Mouse (Mus musculus) kidney, embryonic 16.5 days (tissue): ENCODE data around the gene Tdp2. TPM values are rescaled to one million over a fixed set of nuclear protein-coding genes. Genes with fewer than 3 reads are reported as not detected.

Experiments used
- ATAC-seq: fragments of 200-750 bp; cut with Nextera tagmentation; 2 replicates; pipeline ENCODE4 v1.8.0; 2017; ENCODE audit warnings: moderate TSS enrichment; ENCODE audit not compliant: low FRiP score, low TSS enrichment
- H3K27ac ChIP-seq: fragments of 300-500 bp; sonication (generic); 2 replicates; pipeline ENCODE4 v1.5.1; 2014; ENCODE audit warnings: low read length
- H3K27me3 ChIP-seq: fragments of 300-500 bp; sonication (generic); 2 replicates; pipeline ENCODE4 v1.6.1; 2014; ENCODE audit warnings: low read length, control low read depth, mixed read lengths; ENCODE audit not compliant: insufficient read depth
- H3K36me3 ChIP-seq: fragments of 300-500 bp; sonication (generic); 2 replicates; pipeline ENCODE4 v1.6.1; 2014; ENCODE audit warnings: low read length, control low read depth, mixed read lengths; ENCODE audit not compliant: insufficient read depth
- H3K4me1 ChIP-seq: fragments of 300-500 bp; sonication (generic); 2 replicates; pipeline ENCODE4 v1.6.1; 2014; ENCODE audit warnings: low read length, control low read depth, mixed read lengths; ENCODE audit not compliant: insufficient read depth
- H3K4me2 ChIP-seq: fragments of 300-500 bp; sonication (generic); replicated peaks from 2 replicates; pipeline ENCODE4 v1.6.1; 2014; ENCODE audit warnings: low read depth, low read length
- H3K4me3 ChIP-seq: fragments of 300-500 bp; sonication (generic); 2 replicates; pipeline ENCODE4 v1.5.1; 2014; ENCODE audit warnings: mild to moderate bottlenecking, low read length
- H3K9ac ChIP-seq: fragments of 300-500 bp; sonication (generic); replicated peaks from 2 replicates; pipeline ENCODE4 v1.6.1; 2014; ENCODE audit warnings: low read length
- H3K9me3 ChIP-seq: fragments of 300-500 bp; sonication (generic); 2 replicates; pipeline ENCODE4 v1.6.1; 2016; ENCODE audit warnings: low read length, control low read depth
- WGBS: fragments of 180-500 bp; shearing (Covaris S2); extraction: QIAGEN DNeasy Blood & Tissue Kit; methylation state at CpG from one replicate; pipeline ENCODE4 v1.1.7; 2014; 5-methylcytosine and 5-hydroxymethylcytosine counted together
- polyA plus RNA-seq: library from polyadenylated mRNA; unstranded; fragments of >200 nt; fragmentation: Nextera tagmentation; extraction: Ambion mirVana; gene quantifications from 2 replicates; pipeline ENCODE4 v1.2.1, GENCODE M21; 2015

The Tdp2 gene
- 62.1 and 62.5 TPM in 2 replicates for polyA plus RNA-seq

DNA sequence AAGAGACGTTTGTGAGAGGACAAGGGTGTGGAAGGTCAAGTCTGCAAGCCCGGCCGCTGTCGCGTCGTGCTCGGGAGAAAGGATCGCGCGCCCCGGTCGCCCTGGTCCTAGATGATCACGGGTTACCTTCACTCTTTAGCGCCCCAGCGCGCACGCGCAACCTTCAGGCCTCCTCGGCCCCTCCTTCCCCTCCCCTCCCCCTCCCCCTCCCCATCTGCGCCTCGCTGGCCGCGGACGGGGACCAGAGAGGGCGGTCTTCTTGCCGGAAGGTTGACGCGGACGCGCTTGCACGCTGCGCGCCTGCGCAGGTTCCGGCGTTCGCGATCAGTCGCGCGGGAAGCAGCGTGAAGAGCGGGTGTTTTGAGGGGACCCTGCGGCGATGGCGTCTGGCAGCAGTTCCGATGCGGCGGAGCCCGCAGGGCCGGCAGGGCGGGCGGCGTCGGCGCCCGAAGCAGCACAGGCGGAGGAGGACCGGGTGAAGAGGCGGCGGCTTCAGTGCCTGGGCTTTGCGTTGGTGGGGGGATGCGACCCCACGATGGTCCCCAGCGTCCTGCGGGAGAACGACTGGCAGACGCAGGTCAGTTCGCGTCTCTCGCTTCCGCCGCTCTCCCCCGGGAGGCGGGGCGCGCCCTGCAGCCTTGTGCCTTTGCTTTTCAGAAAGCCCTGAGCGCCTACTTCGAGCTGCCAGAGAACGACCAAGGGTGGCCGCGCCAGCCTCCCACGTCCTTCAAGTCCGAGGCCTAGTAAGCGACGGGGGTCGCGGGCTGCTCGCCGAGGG lies at the start of gene Tdp2, which contains the start of gene Acot13:
Gene Tdp2, plus strand, starts transcription at position 327 of the 778 bp plus-strand sequence.
Gene Acot13, minus strand, starts transcription at position 188 of the 778 bp plus-strand sequence.
- Histone ChIP-seq H3K9me3 (no peaks in the 10 kb centered on the region), H3K4me3 (peak within 1 kb of the TSS; percentile 88), H3K9ac (peak within 1 kb of the TSS; percentile 95), H3K4me2 (peak within 1 kb of the TSS; percentile 83), H3K27ac (peak within 1 kb of the TSS; percentile 95), H3K4me1 (peaks cover 25% of the 10 kb centered on the region), H3K36me3 (peaks cover 4% of the 10 kb centered on the region; the same call in 1 of the 2 replicates), H3K27me3 (no peaks in the 10 kb centered on the region)
- under 1% methylated on average over 85 of the region's 90 CpGs for WGBS
- peak; percentile 97 for ATAC-seq

DNA sequence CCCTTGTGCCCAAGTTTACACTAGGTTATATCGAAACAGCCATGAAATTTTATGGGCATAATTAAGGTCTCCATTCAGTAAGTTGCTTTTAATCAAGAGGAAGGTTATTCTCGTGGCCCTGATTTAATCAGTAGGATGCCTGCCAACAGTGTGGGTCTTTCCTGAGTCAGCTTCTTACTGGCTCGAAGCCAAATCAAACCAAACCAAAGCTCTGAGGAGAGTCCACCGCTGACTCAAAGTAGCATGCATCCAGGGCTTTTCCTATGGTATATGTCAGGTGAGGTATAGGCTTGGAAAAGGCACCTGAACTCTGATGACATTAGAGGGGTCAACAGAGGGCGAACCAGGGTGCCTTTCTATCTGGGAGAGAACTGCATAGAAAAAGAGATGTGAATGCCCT lies 49.6 kb upstream of the Tdp2 start:
- no peaks in the 10 kb centered on the region for H3K9me3 ChIP-seq
- H3K9ac ChIP-seq, result no peak overlapping the region
- no peak overlapping the region for H3K27ac ChIP-seq
- H3K4me2 ChIP-seq, result no peak overlapping the region
- no peaks in the 10 kb centered on the region for H3K36me3 ChIP-seq
- no peak overlapping the region for H3K4me3 ChIP-seq
- H3K4me1 ChIP-seq, result peaks cover 10% of the 10 kb centered on the region
- no peak for ATAC-seq
- no peaks in the 10 kb centered on the region for H3K27me3 ChIP-seq
- WGBS, result 48% methylated on average over 5 of the region's 5 CpGs

DNA sequence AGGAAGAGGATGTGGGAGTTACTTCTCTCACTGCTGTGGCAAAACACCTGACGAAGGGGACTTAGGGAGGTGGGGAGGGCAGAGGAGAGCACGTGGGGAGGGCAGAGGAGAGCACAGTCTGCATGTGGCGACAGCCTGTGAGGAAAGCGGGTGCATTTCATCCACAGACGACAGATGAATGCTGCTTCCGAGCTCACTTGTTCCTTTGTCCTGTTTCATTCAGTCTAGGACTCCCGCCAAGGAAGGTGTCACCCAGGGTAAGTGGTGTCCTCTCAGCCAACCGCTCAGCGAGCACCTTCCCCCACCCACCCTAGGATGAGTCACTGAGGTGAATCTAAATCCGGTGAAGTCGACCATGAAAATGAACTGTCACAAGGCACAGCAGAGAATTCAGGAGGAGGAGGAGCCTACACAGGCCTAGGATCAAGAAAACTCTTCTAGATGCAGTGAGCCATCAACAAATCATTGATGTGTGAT lies 45.4 kb upstream of the Tdp2 start:
- 41% methylated on average over 11 of the region's 11 CpGs for WGBS
- Histone ChIP-seq H3K4me1 (peaks cover 10% of the 10 kb centered on the region), H3K4me3 (0 out of 2 replicates have a peak overlapping the region, but pooled peaks have one; percentile 10), H3K27ac (peak overlapping the region; percentile 61), H3K9ac (no peak overlapping the region), H3K27me3 (no peaks in the 10 kb centered on the region), H3K36me3 (no peaks in the 10 kb centered on the region), H3K4me2 (peak overlapping the region; percentile 21), H3K9me3 (no peaks in the 10 kb centered on the region)
- peak; percentile 93 for ATAC-seq

DNA sequence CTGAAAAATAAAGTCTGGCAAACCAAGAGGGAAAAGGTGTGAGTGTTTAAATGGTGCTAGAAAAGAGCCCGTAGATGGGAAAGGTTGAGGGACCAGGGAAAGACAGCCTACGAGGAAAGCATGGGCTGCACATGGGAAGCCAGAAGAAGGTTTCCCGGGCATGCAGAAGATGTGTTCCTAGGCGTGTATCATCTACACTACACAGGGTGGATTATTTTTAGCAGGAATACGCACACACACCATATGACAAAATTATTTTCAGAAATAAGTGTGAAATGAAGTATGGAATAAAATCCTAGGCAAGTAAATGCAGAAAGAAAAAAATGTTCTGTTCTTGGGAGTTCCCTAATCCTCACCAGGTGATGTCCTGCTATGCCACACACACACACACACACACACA lies 44.0 kb upstream of the Tdp2 start:
- ATAC-seq, result no peak
- Histone ChIP-seq H3K27ac (no peak overlapping the region), H3K4me3 (no peak overlapping the region), H3K4me1 (peaks cover 10% of the 10 kb centered on the region), H3K9me3 (no peaks in the 10 kb centered on the region), H3K4me2 (no peak overlapping the region), H3K9ac (no peak overlapping the region), H3K27me3 (no peaks in the 10 kb centered on the region), H3K36me3 (no peaks in the 10 kb centered on the region)
- WGBS, result 92% methylated on average over 5 of the region's 5 CpGs

DNA sequence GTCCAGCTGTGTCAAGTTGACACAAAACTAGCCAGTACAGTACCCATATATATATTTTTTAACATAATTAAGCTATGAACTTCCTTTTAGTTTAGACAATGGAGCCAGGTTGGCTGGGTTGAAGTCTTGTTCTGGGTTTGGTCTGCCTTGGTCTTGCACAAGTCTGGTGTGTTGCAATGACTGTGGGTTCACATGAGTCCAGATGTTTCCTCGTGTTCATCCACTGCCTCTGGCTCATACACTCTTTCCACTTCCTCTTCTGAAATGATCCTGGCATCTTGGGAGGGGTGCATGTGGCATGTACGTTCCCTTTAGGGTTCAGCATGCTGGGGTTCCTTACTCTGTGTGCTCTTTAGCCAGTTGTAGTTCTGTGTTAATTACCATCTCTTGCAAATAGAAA lies 40.1 kb upstream of the Tdp2 start:
- 75% methylated on average over 2 of the region's 2 CpGs for WGBS
- no peaks in the 10 kb centered on the region for H3K27me3 ChIP-seq
- no peak for ATAC-seq

DNA sequence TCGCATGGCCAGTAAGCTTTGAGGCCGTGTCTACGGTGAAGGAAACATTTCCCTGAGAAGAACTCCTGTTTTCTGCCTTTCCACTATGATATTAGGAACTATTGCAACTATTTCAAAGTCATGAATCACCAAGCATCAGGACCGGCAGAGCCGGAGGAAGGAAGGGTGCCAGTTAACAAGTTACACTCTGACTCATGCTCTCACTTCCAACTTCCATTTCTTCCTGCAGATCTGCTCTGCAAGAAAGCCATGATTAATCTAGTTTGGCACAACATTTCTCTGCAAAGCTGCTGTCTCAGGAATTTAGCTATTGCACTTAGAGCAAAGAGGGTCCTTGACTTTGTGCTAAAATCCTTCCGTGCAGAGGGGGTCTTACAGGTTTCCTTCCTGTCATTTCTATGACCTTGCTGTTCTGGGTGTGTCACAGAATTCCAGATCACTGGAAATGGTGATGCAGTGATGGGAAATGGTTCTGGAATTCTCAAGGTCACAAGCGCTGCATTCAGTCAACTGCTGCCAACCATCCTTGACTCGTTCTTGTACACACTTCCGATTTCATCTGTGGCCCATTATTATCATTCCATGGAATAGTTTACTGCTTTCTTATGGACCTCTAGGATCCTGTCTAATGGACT lies 39.0 kb upstream of the Tdp2 start:
- Histone ChIP-seq H3K9me3 (no peaks in the 10 kb centered on the region), H3K4me2 (no peak overlapping the region), H3K4me1 (no peaks in the 10 kb centered on the region), H3K27ac (no peak overlapping the region), H3K4me3 (no peak overlapping the region), H3K27me3 (no peaks in the 10 kb centered on the region), H3K36me3 (no peaks in the 10 kb centered on the region), H3K9ac (no peak overlapping the region)
- 76% methylated on average over 9 of the region's 9 CpGs for WGBS
- ATAC-seq, result no peak

More for the DNA sequence above, 40.1 kb upstream of the Tdp2 start:
- Histone ChIP-seq H3K4me2 (no peak overlapping the region), H3K27ac (no peak overlapping the region), H3K36me3 (no peaks in the 10 kb centered on the region), H3K4me1 (peaks cover 3% of the 10 kb centered on the region), H3K9me3 (no peaks in the 10 kb centered on the region), H3K4me3 (no peak overlapping the region), H3K9ac (no peak overlapping the region)

DNA sequence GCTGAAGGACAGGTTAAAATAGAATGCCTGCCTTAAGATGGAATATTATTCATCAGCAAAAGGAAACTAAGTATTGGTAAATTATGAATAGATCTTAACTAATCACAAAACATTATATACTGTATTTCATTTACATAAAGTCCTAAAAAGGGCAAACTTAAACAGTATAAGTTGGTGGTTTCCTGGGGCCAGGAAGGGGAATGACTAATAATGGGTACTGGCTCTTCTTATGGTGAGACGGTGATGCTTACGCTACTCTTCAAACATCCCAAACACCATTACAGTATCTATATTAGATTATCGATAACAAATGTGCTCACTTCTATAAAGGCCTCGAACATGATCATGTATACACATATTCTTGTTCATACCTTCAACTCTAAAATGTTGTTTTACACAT lies 32.8 kb upstream of the Tdp2 start:
- no peak overlapping the region for H3K27ac ChIP-seq
- no peaks in the 10 kb centered on the region for H3K27me3 ChIP-seq
- no peak for ATAC-seq
- no peak overlapping the region for H3K4me3 ChIP-seq
- H3K4me1 ChIP-seq, result peaks cover 7% of the 10 kb centered on the region; the same call in 1 of the 2 replicates
- no peak overlapping the region for H3K9ac ChIP-seq
- no peaks in the 10 kb centered on the region for H3K36me3 ChIP-seq
- H3K9me3 ChIP-seq, result no peaks in the 10 kb centered on the region
- WGBS, result 95% methylated on average over 4 of the region's 4 CpGs
- H3K4me2 ChIP-seq, result no peak overlapping the region

DNA sequence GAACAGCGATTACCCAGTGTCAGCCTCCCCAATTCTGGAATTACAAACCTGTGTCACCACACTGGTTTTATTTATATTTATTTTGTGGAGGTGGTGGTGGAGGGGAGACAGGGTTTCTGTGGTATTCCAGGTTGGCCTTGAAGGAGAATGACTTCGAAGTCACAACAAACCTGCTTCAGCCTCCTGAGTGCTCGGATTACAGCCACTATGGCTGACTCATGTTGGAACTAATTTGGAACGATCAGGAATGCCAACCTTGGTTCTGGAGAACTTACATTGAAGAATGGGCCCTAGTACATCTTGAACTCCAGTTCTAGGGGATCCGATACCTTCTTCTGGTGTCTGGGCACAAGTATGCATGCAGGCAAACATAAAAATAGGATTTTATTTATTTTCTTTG lies 32.1 kb upstream of the Tdp2 start:
- peaks cover 11% of the 10 kb centered on the region; the same call in 1 of the 2 replicates for H3K4me1 ChIP-seq
- no peaks in the 10 kb centered on the region for H3K27me3 ChIP-seq
- no peaks in the 10 kb centered on the region for H3K36me3 ChIP-seq
- ATAC-seq, result no peak
- H3K9me3 ChIP-seq, result no peaks in the 10 kb centered on the region
- H3K27ac ChIP-seq, result no peak overlapping the region
- peak overlapping the region; percentile 99 for H3K4me3 ChIP-seq
- H3K4me2 ChIP-seq, result peak overlapping the region; percentile 78
- peak overlapping the region; percentile 61 for H3K9ac ChIP-seq
- 59% methylated on average over 5 of the region's 5 CpGs for WGBS

DNA sequence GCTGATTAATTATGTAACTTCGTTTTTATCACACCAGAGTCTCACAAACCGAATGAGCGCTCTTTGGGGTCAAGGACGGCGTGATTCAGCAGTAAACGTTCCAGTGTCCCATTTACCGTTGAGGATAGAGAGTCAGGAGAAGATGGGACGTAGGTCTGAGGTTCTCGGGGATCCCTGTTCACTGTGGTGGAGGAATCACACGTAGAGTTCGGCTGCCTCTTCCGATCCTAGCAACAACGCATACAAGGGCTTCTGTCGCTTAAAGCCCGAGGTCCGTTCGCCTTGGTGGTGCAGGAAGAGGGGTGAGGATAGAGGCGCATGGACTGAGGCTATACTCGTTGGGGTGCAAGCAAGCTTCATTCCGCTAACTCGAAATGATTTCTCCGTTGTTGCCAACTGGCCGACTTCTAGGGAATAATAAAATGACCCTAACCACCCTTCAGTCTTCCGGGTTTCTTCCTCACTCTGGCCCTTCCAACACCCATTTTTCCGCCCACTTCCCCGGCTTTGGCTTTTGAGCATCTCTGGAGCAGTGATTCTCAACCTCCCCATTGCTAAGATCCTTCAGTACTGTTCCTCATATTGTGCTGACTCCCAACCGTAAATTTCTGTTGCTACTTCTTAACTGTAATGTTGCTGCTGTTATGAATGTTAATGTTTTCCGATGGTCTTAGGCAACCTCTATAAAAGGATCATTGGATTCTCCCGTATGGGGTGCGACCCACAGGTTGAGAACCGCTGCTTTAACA lies 31.4 kb upstream of the Tdp2 start:
- peak overlapping the region; percentile 61 for H3K9ac ChIP-seq
- WGBS, result under 1% methylated on average over 31 of the region's 31 CpGs
- H3K4me2 ChIP-seq, result peak overlapping the region; percentile 78
- no peaks in the 10 kb centered on the region for H3K27me3 ChIP-seq
- no peaks in the 10 kb centered on the region for H3K36me3 ChIP-seq
- H3K4me1 ChIP-seq, result peaks cover 15% of the 10 kb centered on the region; the same call in 1 of the 2 replicates
- peak overlapping the region; percentile 84 for H3K27ac ChIP-seq
- peak; percentile 37 for ATAC-seq
- H3K9me3 ChIP-seq, result no peaks in the 10 kb centered on the region
- H3K4me3 ChIP-seq, result peak overlapping the region; percentile 99
